Mouse (Mus musculus): ENCODE measurements around the gene Zfp933. TPM values are rescaled to one million over a fixed set of nuclear protein-coding genes. Genes with fewer than 3 reads are reported as not detected.
A peak's percentile ranks its signal among the peaks of the same experiment; 100 is the strongest.
"Not testable (repeated sequence)": the region's sequence is repeated elsewhere in the genome, so short reads cannot be mapped to it uniquely, and the experiment has no call there.

The Zfp933 gene
- polyA plus RNA-seq, 1 experiment from 2014 or later, result 3.9 TPM

- Histone ChIP-seq H3K9me3 (ENCODE audit: control insufficient read depth, low read length) (peaks cover 4% of the 10 kb centered on the region), H3K4me3 (ENCODE audit: control insufficient read depth in 1 of 2, insufficient read depth in 1 of 2, low read depth in 1 of 2, low read length in 2 of 2) (no peak overlapping the region), H3K4me2 (ENCODE audit: low read length) (no peak overlapping the region), H3K27ac (replicated peaks in 1 of 2; ENCODE audit: control insufficient read depth in 1 of 2, insufficient read depth in 1 of 2, low read depth in 2 of 2, low read length in 2 of 2) (no peak overlapping the region), H3K27me3 (ENCODE audit: control insufficient read depth, insufficient read depth, low read length) (no peaks in the 10 kb centered on the region), H3K4me1 (ENCODE audit: control insufficient read depth in 2 of 2, insufficient read depth in 2 of 2, low read length in 2 of 2) (peaks cover 0 to 5% of the 10 kb centered on the region in 2 experiments; a peak in 1 of 4 replicates), H3K9ac (ENCODE audit: low read length) (no peak overlapping the region), H3K36me3 (ENCODE audit: control insufficient read depth, insufficient read depth, low read length) (no peaks in the 10 kb centered on the region)
- ATAC-seq (ENCODE audit: insufficient number of reproducible peaks, insufficient read depth, low FRiP score, low read depth), result peak; percentile 36; the same call in 1 of the 2 replicates
- WGBS, result 35% methylated on average over 5 of the region's 5 CpGs
These were observed 34.9 kb downstream of the Zfp933 start for GRCm38 (mm10) chr4:147813249-147813765.

- not testable (repeated sequence) for H3K4me1 ChIP-seq (ENCODE audit: control insufficient read depth in 2 of 2, insufficient read depth in 2 of 2, low read length in 2 of 2); H3K36me3 ChIP-seq (ENCODE audit: control insufficient read depth, insufficient read depth, low read length); H3K9me3 ChIP-seq (ENCODE audit: control insufficient read depth, low read length); ATAC-seq (ENCODE audit: insufficient number of reproducible peaks, insufficient read depth, low FRiP score, low read depth); H3K27me3 ChIP-seq (ENCODE audit: control insufficient read depth, insufficient read depth, low read length)
- 45% methylated on average over 2 of the region's 2 CpGs for WGBS
- peak overlapping the region; percentile 73; the same call in 1 of the 2 replicates for H3K9ac ChIP-seq (ENCODE audit: low read length)
- H3K27ac ChIP-seq (replicated peaks in 1 of 2; ENCODE audit: control insufficient read depth in 1 of 2, insufficient read depth in 1 of 2, low read depth in 2 of 2, low read length in 2 of 2), result peak overlapping the region in 1 of 2 experiments; percentile 68; a peak in 1 of 4 replicates
- H3K4me2 ChIP-seq (ENCODE audit: low read length), result peak overlapping the region; percentile 76
- H3K4me3 ChIP-seq (ENCODE audit: control insufficient read depth in 1 of 2, insufficient read depth in 1 of 2, low read depth in 1 of 2, low read length in 2 of 2), result peak overlapping the region; percentile 55 to 56; a peak in 3 of 4 replicates
These were observed 38.2 kb downstream of the Zfp933 start for GRCm38 (mm10) chr4:147809966-147810304.

GRCm38 (mm10) chr4:147809292-147809965, 38.7 kb downstream of the Zfp933 start, which contains the start of gene Zfp984:
Zfp984 (minus strand) TSS chr4:147809788.
- not testable (repeated sequence) for ATAC-seq (ENCODE audit: insufficient number of reproducible peaks, insufficient read depth, low FRiP score, low read depth); H3K27me3 ChIP-seq (ENCODE audit: control insufficient read depth, insufficient read depth, low read length); H3K36me3 ChIP-seq (ENCODE audit: control insufficient read depth, insufficient read depth, low read length); H3K9me3 ChIP-seq (ENCODE audit: control insufficient read depth, low read length); H3K4me1 ChIP-seq (ENCODE audit: control insufficient read depth in 2 of 2, insufficient read depth in 2 of 2, low read length in 2 of 2)
- H3K9ac ChIP-seq (ENCODE audit: low read length), result peak within 1 kb of the TSS; percentile 73
- WGBS, result 9% methylated on average over 15 of the region's 15 CpGs
- peak within 1 kb of the TSS; percentile 50 to 68 for H3K27ac ChIP-seq (replicated peaks in 1 of 2; ENCODE audit: control insufficient read depth in 1 of 2, insufficient read depth in 1 of 2, low read depth in 2 of 2, low read length in 2 of 2)
- H3K4me3 ChIP-seq (ENCODE audit: control insufficient read depth in 1 of 2, insufficient read depth in 1 of 2, low read depth in 1 of 2, low read length in 2 of 2), result peak within 1 kb of the TSS; percentile 55 to 56
- peak within 1 kb of the TSS; percentile 76 for H3K4me2 ChIP-seq (ENCODE audit: low read length)

- H3K27ac ChIP-seq (replicated peaks in 1 of 2; ENCODE audit: control insufficient read depth in 1 of 2, insufficient read depth in 1 of 2, low read depth in 2 of 2, low read length in 2 of 2); H3K27me3 ChIP-seq (ENCODE audit: control insufficient read depth, insufficient read depth, low read length); H3K4me1 ChIP-seq (ENCODE audit: control insufficient read depth in 2 of 2, insufficient read depth in 2 of 2, low read length in 2 of 2); H3K9ac ChIP-seq (ENCODE audit: low read length); ATAC-seq (ENCODE audit: insufficient number of reproducible peaks, insufficient read depth, low FRiP score, low read depth); H3K36me3 ChIP-seq (ENCODE audit: control insufficient read depth, insufficient read depth, low read length); H3K9me3 ChIP-seq (ENCODE audit: control insufficient read depth, low read length): not testable (repeated sequence)
- WGBS, result 51% methylated on average over 4 of the region's 4 CpGs
- peak overlapping the region; percentile 76 for H3K4me2 ChIP-seq (ENCODE audit: low read length)
- H3K4me3 ChIP-seq (ENCODE audit: control insufficient read depth in 1 of 2, insufficient read depth in 1 of 2, low read depth in 1 of 2, low read length in 2 of 2), result peak overlapping the region in 1 of 2 experiments; percentile 56; a peak in 2 of 4 replicates
These were observed 39.7 kb downstream of the Zfp933 start for GRCm38 (mm10) chr4:147808483-147808882.

DNA sequence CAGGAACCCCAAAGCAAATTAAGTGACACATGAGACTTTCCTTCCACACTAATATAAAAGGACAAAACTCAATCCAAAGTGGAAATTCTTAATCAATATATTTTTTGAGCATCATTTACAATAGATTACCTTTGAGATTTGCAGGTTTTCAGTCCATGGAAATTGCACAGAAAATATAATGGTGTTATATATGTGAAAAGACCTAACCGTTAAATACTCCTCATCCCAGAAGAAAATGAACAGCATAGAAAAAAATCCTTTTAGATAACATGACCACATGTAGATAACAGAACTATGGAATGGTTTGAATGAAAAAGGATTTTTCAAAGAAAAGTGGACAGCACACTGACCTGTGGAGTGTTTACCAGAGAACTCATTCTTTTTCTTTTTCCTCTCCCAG, 52.9 kb downstream of the Zfp933 start:
- H3K36me3 ChIP-seq (ENCODE audit: control insufficient read depth, insufficient read depth, low read length), result peaks cover 12% of the 10 kb centered on the region; the same call in 1 of the 2 replicates
- not testable (repeated sequence) for H3K9ac ChIP-seq (ENCODE audit: low read length); H3K4me2 ChIP-seq (ENCODE audit: low read length); H3K4me1 ChIP-seq (ENCODE audit: control insufficient read depth in 2 of 2, insufficient read depth in 2 of 2, low read length in 2 of 2); ATAC-seq (ENCODE audit: insufficient number of reproducible peaks, insufficient read depth, low FRiP score, low read depth); H3K27ac ChIP-seq (replicated peaks in 1 of 2; ENCODE audit: control insufficient read depth in 1 of 2, insufficient read depth in 1 of 2, low read depth in 2 of 2, low read length in 2 of 2); H3K27me3 ChIP-seq (ENCODE audit: control insufficient read depth, insufficient read depth, low read length); H3K4me3 ChIP-seq (ENCODE audit: control insufficient read depth in 1 of 2, insufficient read depth in 1 of 2, low read depth in 1 of 2, low read length in 2 of 2)
- H3K9me3 ChIP-seq (ENCODE audit: control insufficient read depth, low read length), result peaks cover 19% of the 10 kb centered on the region; the same call in 1 of the 2 replicates
- WGBS, result 86% methylated on average over 1 of the region's 1 CpGs

DNA sequence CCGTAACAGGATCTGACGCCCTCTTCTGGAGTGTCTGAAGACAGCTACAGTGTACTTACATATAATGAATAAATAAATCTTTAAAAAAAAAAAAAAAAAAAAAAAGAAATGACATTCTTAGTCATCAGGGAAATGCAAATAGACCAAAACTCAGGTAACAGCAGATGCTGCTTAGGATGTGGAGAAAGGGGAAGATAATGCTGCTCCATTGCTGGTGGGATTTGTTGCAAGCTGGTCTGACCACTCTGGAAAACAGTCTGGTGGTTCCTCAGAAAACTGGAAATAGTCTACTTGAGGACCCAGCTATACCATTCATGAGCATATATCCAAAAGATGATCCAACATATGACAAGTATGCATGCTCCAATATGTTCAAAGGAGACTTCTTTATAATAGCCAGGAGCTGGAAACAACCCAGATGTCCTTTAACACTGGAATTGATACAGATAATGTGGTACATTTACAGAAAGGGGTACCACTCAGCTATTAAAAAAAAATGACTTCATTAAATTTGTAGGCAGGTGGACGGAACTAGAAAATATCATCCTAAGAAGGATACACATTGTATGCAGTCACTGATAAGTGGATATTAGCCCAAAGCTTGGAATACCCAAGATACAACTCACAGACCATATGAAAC, 54.0 kb downstream of the Zfp933 start:
- not testable (repeated sequence) for H3K27me3 ChIP-seq (ENCODE audit: control insufficient read depth, insufficient read depth, low read length); H3K4me1 ChIP-seq (ENCODE audit: control insufficient read depth in 2 of 2, insufficient read depth in 2 of 2, low read length in 2 of 2); H3K4me3 ChIP-seq (ENCODE audit: control insufficient read depth in 1 of 2, insufficient read depth in 1 of 2, low read depth in 1 of 2, low read length in 2 of 2); H3K4me2 ChIP-seq (ENCODE audit: low read length); H3K27ac ChIP-seq (replicated peaks in 1 of 2; ENCODE audit: control insufficient read depth in 1 of 2, insufficient read depth in 1 of 2, low read depth in 2 of 2, low read length in 2 of 2); H3K9ac ChIP-seq (ENCODE audit: low read length)
- WGBS, result 82% methylated on average over 1 of the region's 3 CpGs
- H3K36me3 ChIP-seq (ENCODE audit: control insufficient read depth, insufficient read depth, low read length), result peaks cover 12% of the 10 kb centered on the region; the same call in 1 of the 2 replicates
- 0 out of 2 replicates have a peak, but pooled peaks have one; percentile 35 for ATAC-seq (ENCODE audit: insufficient number of reproducible peaks, insufficient read depth, low FRiP score, low read depth)
- H3K9me3 ChIP-seq (ENCODE audit: control insufficient read depth, low read length), result peaks cover 19% of the 10 kb centered on the region; the same call in 1 of the 2 replicates

- Histone ChIP-seq H3K36me3 (ENCODE audit: control insufficient read depth, insufficient read depth, low read length) (peaks cover 12% of the 10 kb centered on the region; the same call in 1 of the 2 replicates), H3K9me3 (ENCODE audit: control insufficient read depth, low read length) (peaks cover 19% of the 10 kb centered on the region; the same call in 1 of the 2 replicates)
- not testable (repeated sequence) for H3K4me2 ChIP-seq (ENCODE audit: low read length); H3K27me3 ChIP-seq (ENCODE audit: control insufficient read depth, insufficient read depth, low read length); H3K9ac ChIP-seq (ENCODE audit: low read length); ATAC-seq (ENCODE audit: insufficient number of reproducible peaks, insufficient read depth, low FRiP score, low read depth); H3K4me3 ChIP-seq (ENCODE audit: control insufficient read depth in 1 of 2, insufficient read depth in 1 of 2, low read depth in 1 of 2, low read length in 2 of 2); H3K27ac ChIP-seq (replicated peaks in 1 of 2; ENCODE audit: control insufficient read depth in 1 of 2, insufficient read depth in 1 of 2, low read depth in 2 of 2, low read length in 2 of 2); H3K4me1 ChIP-seq (ENCODE audit: control insufficient read depth in 2 of 2, insufficient read depth in 2 of 2, low read length in 2 of 2)
- 56% methylated on average over 2 of the region's 2 CpGs for WGBS
These were observed 54.7 kb downstream of the Zfp933 start for GRCm38 (mm10) chr4:147793390-147793916.
